Mouse (Mus musculus) hindbrain, embryonic 15.5 days (tissue): ENCODE data around the gene Prss43. TPM values are rescaled to one million over a fixed set of nuclear protein-coding genes. Genes with fewer than 3 reads are reported as not detected.

Experiments
- ATAC-seq: fragments of 200-750 bp; cut with Nextera tagmentation; 2 replicates; pipeline ENCODE4 v1.8.0; 2017; ENCODE audit warnings: low read depth, moderate number of reproducible peaks, moderate TSS enrichment; ENCODE audit not compliant: low FRiP score
- H3K27ac ChIP-seq: fragments of 300-500 bp; sonication (generic); replicated peaks from 2 replicates; pipeline ENCODE4 v1.5.1; 2015; ENCODE audit warnings: mild to moderate bottlenecking, inconsistent platforms
- H3K27me3 ChIP-seq: fragments of 300-500 bp; sonication (generic); 2 replicates; pipeline ENCODE4 v1.6.1; 2015; ENCODE audit warnings: control low read depth, inconsistent platforms
- H3K36me3 ChIP-seq: fragments of 300-500 bp; sonication (generic); 2 replicates; pipeline ENCODE4 v1.6.1; 2015; ENCODE audit warnings: control low read depth, inconsistent platforms
- H3K4me1 ChIP-seq: fragments of 300-500 bp; sonication (generic); replicated peaks from 2 replicates; pipeline ENCODE4 v1.6.1; 2015; ENCODE audit warnings: control low read depth, inconsistent platforms
- H3K4me2 ChIP-seq: fragments of 300-500 bp; sonication (generic); 2 replicates; pipeline ENCODE4 v1.6.1; 2015; ENCODE audit warnings: moderate library complexity, mild to moderate bottlenecking, inconsistent platforms
- H3K4me3 ChIP-seq: fragments of 300-500 bp; sonication (generic); 2 replicates; pipeline ENCODE4 v1.5.1; 2015; ENCODE audit warnings: mild to moderate bottlenecking, inconsistent platforms
- H3K9ac ChIP-seq: fragments of 300-500 bp; sonication (generic); 2 replicates; pipeline ENCODE4 v1.6.1; 2015; ENCODE audit warnings: inconsistent platforms
- H3K9me3 ChIP-seq: fragments of 300-500 bp; sonication (generic); 2 replicates; pipeline ENCODE4 v1.6.1; 2016; ENCODE audit warnings: control low read depth, inconsistent platforms
- WGBS: fragments of 180-500 bp; shearing (Covaris S2); methylation state at CpG from one replicate; pipeline ENCODE4 v1.1.7; 2015; 5-methylcytosine and 5-hydroxymethylcytosine counted together
- polyA plus RNA-seq: library from polyadenylated mRNA; unstranded; fragments of >200 nt; fragmentation: Nextera tagmentation; extraction: Ambion mirVana; gene quantifications from 2 replicates; pipeline ENCODE4 v1.2.1, GENCODE M21; 2015

Prss43 gene
- polyA plus RNA-seq = not detected in 2 replicates

DNA sequence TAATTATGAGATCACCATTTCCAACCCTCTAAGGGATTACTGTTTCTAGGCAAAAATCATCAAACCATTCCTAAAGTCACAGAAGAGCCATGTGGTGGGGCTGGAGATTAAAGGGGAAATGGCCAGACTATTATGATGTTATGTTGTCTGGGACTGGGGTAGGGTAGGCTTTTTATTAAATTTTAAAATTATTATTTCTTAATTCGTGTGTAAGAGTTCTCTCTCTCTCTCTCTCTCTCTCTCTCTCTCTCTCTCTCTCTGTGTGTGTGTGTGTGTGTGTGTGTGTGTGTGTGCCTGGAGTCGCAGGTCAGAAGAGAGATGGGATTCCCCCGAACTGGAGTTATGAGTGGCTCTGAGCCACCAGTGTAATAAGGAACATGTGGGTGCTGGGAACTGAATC lies at the start of gene Prss43:
Prss43 (plus strand) TSS at position 301 of the 400 bp plus-strand sequence.
- H3K9ac ChIP-seq = no peak within 1 kb of the TSS
- no peak within 1 kb of the TSS for H3K4me2 ChIP-seq
- no peaks in the 10 kb centered on the region for H3K36me3 ChIP-seq
- H3K27me3 ChIP-seq = no peaks in the 10 kb centered on the region
- ATAC-seq = no peak
- no peak within 1 kb of the TSS for H3K27ac ChIP-seq
- WGBS = 86% methylated on average over 3 of the region's 3 CpGs
- no peaks in the 10 kb centered on the region for H3K4me1 ChIP-seq
- H3K4me3 ChIP-seq = no peak within 1 kb of the TSS
- H3K9me3 ChIP-seq = no peaks in the 10 kb centered on the region

DNA sequence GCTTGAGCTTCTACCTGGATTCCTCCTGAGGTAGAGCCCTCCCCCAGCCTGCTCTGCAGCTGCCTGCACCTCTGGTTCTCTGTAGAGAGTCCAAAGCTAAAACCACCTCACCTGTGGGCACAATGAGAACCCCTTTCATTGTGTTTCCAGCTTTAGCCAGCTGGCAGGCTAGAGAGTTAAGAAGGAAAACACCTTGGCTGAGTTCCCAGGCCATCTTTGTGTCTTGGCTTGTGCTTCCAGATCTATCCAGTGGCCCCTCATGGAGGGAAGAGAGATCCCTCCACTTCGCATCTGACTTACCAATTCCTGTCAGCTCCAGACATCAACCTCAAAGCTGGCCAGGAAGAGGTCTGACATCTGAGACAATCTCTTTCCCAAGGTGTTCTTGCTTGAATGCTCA lies 48.4 kb upstream of the Prss43 start:
- no peak overlapping the region for H3K9ac ChIP-seq
- no peak for ATAC-seq

DNA sequence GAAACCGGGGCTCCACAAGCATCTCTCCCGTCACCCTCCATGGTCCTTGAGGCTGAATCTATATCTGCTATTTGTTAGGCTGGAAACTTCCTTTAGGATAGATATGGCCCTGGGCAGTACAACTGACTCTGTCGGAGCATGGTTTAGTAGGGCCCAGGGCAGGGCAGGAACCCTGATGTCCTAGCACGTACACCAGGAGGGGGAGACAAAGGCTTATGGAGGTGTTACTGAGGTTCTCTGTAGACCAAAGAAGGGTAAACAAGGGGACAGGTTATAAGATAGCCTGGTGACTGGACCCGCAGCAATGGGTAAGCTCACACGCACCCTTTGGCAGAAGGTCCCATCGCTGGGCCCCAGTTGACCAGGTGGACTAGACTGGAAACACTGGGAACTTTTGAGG lies 47.9 kb upstream of the Prss43 start:
- no peaks in the 10 kb centered on the region for H3K9me3 ChIP-seq

More for the DNA sequence above, 48.4 kb upstream of the Prss43 start:
- H3K4me2 ChIP-seq = no peak overlapping the region
- no peaks in the 10 kb centered on the region for H3K9me3 ChIP-seq
- no peak overlapping the region for H3K4me3 ChIP-seq
- H3K4me1 ChIP-seq = peaks cover 14% of the 10 kb centered on the region
- H3K27ac ChIP-seq = no peak overlapping the region
- H3K36me3 ChIP-seq = no peaks in the 10 kb centered on the region
- 80% methylated on average over 1 of the region's 1 CpGs for WGBS
- H3K27me3 ChIP-seq = peaks cover 4% of the 10 kb centered on the region; the same call in 1 of the 2 replicates

DNA sequence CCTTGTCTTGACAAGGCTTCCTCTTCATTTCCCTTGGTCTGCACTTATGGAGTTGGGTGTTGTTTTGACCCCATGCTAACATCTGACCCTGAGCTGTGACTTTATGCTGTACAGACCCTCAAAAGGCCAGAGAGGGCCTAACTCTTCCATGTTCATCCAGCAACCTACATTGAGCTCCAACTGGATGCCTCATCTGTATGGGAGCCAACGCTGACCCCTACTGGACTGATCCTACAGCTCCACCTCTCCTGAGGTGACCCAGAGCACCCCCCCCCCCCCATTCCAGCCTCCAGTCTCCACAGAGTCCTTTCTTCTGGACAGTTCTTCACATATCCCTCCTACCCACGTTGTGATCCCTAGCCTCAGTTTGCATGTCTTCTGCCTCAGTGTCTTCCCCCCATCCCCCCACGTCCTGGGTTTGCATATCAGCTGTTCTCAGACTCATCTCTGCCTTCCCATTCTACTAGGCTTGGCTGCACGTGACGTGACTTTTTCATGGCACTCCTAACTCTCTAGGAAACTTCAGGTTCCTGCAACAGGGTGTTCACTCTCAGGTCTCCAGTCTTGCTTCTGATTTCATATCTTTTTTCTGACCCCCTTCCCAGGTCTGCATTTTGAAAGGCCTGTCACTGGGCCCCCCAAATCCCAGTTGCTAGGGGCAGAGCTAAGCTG lies 47.1 kb upstream of the Prss43 start:
- 56% methylated on average over 5 of the region's 5 CpGs for WGBS
- H3K4me2 ChIP-seq = no peak overlapping the region
- no peak overlapping the region for H3K27ac ChIP-seq
- ATAC-seq = no peak
- no peaks in the 10 kb centered on the region for H3K9me3 ChIP-seq
- peaks cover 14% of the 10 kb centered on the region for H3K4me1 ChIP-seq
- H3K36me3 ChIP-seq = no peaks in the 10 kb centered on the region
- peaks cover 4% of the 10 kb centered on the region; the same call in 1 of the 2 replicates for H3K27me3 ChIP-seq
- no peak overlapping the region for H3K4me3 ChIP-seq
- H3K9ac ChIP-seq = no peak overlapping the region

More for the DNA sequence above, 47.9 kb upstream of the Prss43 start:
- no peak overlapping the region for H3K4me2 ChIP-seq
- peaks cover 14% of the 10 kb centered on the region for H3K4me1 ChIP-seq
- H3K9ac ChIP-seq = no peak overlapping the region
- H3K36me3 ChIP-seq = no peaks in the 10 kb centered on the region
- H3K27ac ChIP-seq = no peak overlapping the region
- WGBS = 85% methylated on average over 7 of the region's 7 CpGs
- no peak overlapping the region for H3K4me3 ChIP-seq
- ATAC-seq = no peak
- H3K27me3 ChIP-seq = peaks cover 4% of the 10 kb centered on the region; the same call in 1 of the 2 replicates

DNA sequence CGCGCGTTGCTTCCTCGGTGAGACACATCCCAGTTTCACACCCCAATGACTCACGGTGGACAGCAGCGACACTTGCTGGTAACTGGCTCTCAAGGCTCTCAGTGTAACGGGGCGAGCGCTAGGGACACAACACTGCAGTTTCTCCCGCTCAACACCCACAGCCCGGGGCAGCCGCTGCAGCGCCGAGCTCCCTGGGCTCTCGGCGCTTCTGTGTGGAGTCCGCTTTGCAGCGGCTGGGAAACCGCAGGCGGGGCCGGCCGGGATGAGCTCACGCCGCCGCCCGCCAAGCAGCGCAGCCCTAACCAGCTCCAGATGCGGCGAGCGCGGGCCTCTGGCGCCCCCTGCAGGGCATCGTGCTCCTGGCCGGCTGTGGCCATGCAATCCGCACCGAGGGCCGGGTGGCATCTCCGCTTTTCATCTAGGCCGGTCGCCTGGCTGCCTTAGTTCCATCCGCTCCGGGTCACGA lies 45.2 kb upstream of the Prss43 start:
- Histone ChIP-seq H3K4me2 (peak overlapping the region; percentile 71), H3K9me3 (no peaks in the 10 kb centered on the region), H3K27ac (peak overlapping the region; percentile 82), H3K36me3 (no peaks in the 10 kb centered on the region), H3K4me3 (peak overlapping the region; percentile 46), H3K27me3 (peaks cover 4% of the 10 kb centered on the region; the same call in 1 of the 2 replicates), H3K4me1 (peaks cover 14% of the 10 kb centered on the region), H3K9ac (peak overlapping the region; percentile 61)
- ATAC-seq = peak; percentile 97
- WGBS = under 1% methylated on average over 43 of the region's 43 CpGs

DNA sequence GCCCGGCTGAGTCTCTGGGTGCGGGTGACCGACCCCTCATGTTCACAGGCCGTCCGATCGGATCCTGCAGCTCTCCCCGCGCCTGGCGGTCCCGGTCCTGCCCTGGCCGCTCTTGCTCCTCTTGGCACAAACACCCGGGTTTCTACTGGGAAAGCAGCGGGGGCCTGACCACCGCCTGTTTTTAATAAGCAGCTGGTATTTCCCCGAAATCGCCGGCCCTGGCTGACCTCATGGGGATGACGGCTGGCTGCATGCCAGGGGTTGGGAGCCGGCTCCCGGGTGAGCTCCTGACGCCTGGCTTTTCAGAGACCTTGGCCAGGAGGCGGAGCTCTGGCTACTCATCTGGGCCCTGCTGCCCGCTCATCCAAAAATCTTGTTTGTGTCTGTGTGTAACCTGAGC lies 44.8 kb upstream of the Prss43 start:
- H3K27me3 ChIP-seq = peaks cover 4% of the 10 kb centered on the region; the same call in 1 of the 2 replicates
- H3K4me3 ChIP-seq = peak overlapping the region; percentile 46
- H3K27ac ChIP-seq = peak overlapping the region; percentile 82
- peaks cover 14% of the 10 kb centered on the region for H3K4me1 ChIP-seq
- ATAC-seq = peak; percentile 61
- peak overlapping the region; percentile 71 for H3K4me2 ChIP-seq
- no peaks in the 10 kb centered on the region for H3K36me3 ChIP-seq
- 2% methylated on average over 23 of the region's 23 CpGs for WGBS
- no peaks in the 10 kb centered on the region for H3K9me3 ChIP-seq
- H3K9ac ChIP-seq = peak overlapping the region; percentile 61

DNA sequence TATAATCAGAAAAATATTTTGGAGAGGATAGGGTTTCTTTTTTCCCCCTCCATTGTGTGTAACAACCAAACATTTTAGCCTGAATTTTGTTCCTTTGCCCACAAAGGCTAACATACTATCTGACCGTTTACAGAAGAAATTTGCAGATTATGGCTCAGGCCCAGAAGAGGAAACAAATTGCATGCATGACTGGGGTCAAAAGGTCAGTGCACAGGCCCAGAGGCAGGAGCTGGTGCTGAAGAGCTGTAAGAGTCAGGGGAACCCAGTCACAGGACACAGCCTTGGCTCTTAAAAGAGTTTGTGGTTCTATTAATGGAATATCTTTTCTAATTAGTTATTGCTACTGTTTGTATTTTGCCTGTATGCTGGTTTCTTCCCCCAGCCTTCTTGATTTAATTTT lies 42.9 kb upstream of the Prss43 start:
- Histone ChIP-seq H3K4me3 (no peak overlapping the region), H3K36me3 (no peaks in the 10 kb centered on the region), H3K27me3 (peaks cover 4% of the 10 kb centered on the region; the same call in 1 of the 2 replicates), H3K9ac (no peak overlapping the region), H3K4me2 (no peak overlapping the region), H3K4me1 (peaks cover 14% of the 10 kb centered on the region), H3K27ac (no peak overlapping the region), H3K9me3 (no peaks in the 10 kb centered on the region)
- 38% methylated on average over 1 of the region's 1 CpGs for WGBS
- no peak for ATAC-seq

DNA sequence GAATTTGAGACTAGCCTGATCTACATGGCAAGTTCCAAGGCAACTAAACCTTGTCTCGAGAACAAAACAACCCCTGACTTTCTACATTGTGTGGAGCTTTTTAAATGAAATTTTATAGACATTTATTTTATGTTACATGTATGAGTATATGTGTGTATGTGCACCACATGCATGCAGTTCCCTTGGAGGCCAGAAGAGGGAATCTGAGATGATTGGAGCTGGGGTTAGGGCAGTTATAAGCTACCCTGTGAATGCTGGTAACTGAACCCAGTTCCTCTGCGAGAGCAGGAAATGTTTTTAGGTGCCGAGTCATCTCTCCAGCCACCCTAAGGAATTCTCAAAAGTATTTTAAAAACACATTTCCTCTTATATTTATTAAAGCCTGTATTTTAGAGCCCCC lies 38.3 kb upstream of the Prss43 start:
- 88% methylated on average over 3 of the region's 3 CpGs for WGBS
- no peaks in the 10 kb centered on the region for H3K4me1 ChIP-seq
- H3K4me2 ChIP-seq = no peak overlapping the region
- ATAC-seq = no peak
- H3K4me3 ChIP-seq = no peak overlapping the region
- H3K36me3 ChIP-seq = no peaks in the 10 kb centered on the region
- H3K9me3 ChIP-seq = no peaks in the 10 kb centered on the region
- no peak overlapping the region for H3K9ac ChIP-seq
- H3K27me3 ChIP-seq = no peaks in the 10 kb centered on the region
- no peak overlapping the region for H3K27ac ChIP-seq

DNA sequence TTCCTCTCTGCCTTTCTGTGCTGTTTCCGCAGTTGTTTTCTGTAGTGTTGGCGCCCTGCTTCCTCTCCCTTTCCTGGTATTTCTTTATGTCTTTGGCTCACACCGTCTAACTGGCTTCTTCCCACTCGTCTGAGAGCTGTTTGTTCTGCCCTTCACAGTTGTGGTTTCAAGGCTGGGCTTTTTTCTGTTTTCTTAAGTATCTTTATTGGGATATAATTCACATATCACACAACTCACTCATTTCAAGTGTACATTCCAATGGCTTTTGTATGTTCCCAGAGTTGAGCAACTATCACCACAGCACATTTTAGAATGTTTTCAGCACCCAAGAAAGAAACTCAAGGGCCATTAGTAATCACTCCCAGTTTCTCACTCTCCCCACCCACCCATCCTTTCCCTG lies 36.0 kb upstream of the Prss43 start:
- Histone ChIP-seq H3K27me3 (no peaks in the 10 kb centered on the region), H3K4me3 (no peak overlapping the region), H3K4me2 (no peak overlapping the region), H3K9me3 (no peaks in the 10 kb centered on the region), H3K27ac (no peak overlapping the region), H3K4me1 (no peaks in the 10 kb centered on the region), H3K9ac (no peak overlapping the region), H3K36me3 (no peaks in the 10 kb centered on the region)
- WGBS = 80% methylated on average over 4 of the region's 4 CpGs
- ATAC-seq = no peak

DNA sequence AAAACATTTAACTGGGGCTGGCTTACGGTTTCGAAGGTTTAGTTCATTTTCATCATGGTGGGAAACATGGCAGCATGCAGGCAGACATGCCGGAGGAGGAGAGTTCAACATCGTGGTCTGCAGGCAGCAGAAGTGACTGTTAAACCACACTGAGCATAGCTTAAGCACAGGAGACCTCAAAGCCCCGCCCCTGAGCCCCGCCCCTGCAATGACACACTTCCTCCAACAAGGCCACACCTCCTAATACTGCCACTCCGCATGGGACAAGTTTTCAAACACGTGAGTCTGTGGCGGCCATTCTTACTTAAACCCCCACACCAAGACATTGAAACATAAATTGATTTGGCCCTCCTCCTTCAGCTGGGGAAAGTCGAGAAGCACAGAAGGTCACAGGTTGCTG lies 29.5 kb upstream of the Prss43 start:
- Histone ChIP-seq H3K9me3 (no peaks in the 10 kb centered on the region), H3K4me2 (no peak overlapping the region), H3K9ac (no peak overlapping the region), H3K27ac (no peak overlapping the region), H3K4me3 (no peak overlapping the region), H3K36me3 (no peaks in the 10 kb centered on the region), H3K27me3 (no peaks in the 10 kb centered on the region), H3K4me1 (no peaks in the 10 kb centered on the region)
- WGBS = 84% methylated on average over 10 of the region's 10 CpGs
- ATAC-seq = no peak

DNA sequence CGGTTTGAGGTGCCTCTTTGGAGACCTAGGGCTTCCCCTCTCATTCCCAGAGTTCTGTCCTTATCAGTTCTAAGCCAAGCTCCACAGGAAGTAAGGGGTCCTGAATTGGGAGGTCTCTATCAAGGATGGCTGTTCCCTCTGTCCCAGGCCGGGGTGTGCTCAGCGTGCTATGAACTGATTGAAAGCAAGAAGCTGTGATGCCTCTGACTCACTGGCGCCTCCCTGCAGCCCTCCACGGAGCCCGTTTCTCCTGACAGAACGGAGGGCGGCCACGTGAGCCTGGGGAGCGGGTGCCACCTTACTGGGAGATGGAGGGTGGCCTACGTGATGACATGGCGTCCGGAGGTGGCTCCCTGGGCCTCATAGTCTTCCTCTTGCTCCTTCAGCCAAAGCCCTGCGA lies 28.6 kb upstream of the Prss43 start, which contains the start of gene Prss42:
Prss42 (plus strand) TSS at position 301 of the 400 bp plus-strand sequence.
- Histone ChIP-seq H3K4me1 (no peaks in the 10 kb centered on the region), H3K4me3 (no peak within 1 kb of the TSS), H3K27me3 (no peaks in the 10 kb centered on the region), H3K9ac (no peak within 1 kb of the TSS), H3K4me2 (no peak within 1 kb of the TSS), H3K9me3 (no peaks in the 10 kb centered on the region), H3K36me3 (no peaks in the 10 kb centered on the region), H3K27ac (no peak within 1 kb of the TSS)
- 92% methylated on average over 14 of the region's 14 CpGs for WGBS
- ATAC-seq = no peak

DNA sequence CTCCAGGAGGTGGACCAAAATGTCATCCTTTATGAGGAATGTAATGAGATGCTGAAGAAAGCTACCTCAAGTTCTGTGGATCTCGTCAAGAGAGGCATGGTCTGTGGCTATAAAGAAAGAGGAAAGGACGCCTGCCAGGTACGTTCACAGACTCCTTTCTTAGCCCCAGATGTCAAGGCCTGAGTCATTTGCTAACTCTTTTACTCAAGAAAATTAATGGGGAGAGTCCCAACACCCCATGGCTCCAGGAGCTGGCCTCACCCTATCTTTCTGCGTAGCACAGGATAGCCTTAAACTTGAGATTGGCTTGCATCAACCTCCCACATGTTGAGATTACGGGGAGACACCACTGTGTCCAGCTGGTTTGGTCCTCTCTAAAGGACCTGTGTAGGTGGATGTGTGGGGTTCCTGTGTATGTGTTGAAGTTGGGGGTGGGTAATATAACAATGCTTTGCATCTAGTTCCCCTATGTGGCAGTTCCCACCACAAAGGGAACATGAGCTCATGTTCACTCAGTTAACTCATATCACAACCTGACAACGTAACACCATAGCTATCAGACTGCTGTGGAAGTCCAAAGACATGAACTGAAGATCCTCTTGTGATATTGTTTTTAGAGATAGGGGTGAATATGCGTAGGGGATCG lies 25.5 kb upstream of the Prss43 start:
- H3K9me3 ChIP-seq = no peaks in the 10 kb centered on the region
- no peak overlapping the region for H3K9ac ChIP-seq
- WGBS = 93% methylated on average over 8 of the region's 8 CpGs
- no peak overlapping the region for H3K4me2 ChIP-seq
- ATAC-seq = no peak
- no peak overlapping the region for H3K27ac ChIP-seq
- no peaks in the 10 kb centered on the region for H3K27me3 ChIP-seq
- no peak overlapping the region for H3K4me3 ChIP-seq
- H3K4me1 ChIP-seq = no peaks in the 10 kb centered on the region
- H3K36me3 ChIP-seq = no peaks in the 10 kb centered on the region
